Mouse (Mus musculus): Measurements from ENCODE around the gene Flrt1.

DNA sequence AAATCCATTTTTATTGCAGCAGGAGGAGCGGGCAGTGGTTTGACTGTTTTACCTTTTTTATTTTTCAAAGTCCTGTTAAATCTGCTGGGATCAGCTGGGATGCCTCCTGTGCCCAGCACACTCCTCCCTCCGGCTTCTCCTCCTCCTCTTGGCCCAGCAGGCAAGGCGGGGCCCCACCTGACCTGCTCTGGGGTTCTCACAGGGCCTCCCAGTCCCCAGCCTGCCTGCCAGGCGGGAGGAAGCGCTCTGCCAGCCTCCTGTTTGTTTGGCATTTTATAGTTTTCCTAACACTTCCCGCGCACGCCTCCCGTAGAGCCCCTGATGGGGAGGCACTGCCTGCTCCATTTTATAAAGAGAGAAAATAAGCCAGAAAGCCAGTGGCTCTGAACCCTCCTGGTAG is 30.5 kb upstream of the Flrt1 start:
- TF ChIP-seq POLR2A (IDR thresholded peaks at IDR 0.05; ENCODE audit: low read depth, low read length) (no peak), CTCF (IDR thresholded peaks at IDR 0.05; ENCODE audit: borderline replicate concordance, insufficient read depth, low read length) (no peak)

Measured in embryonic fibroblast, embryonic 13.5 days (primary cell).